Mouse (Mus musculus) thymus, postnatal 10 days (tissue): ENCODE data around the gene Capn15.

Source experiments
- DNase-seq, 2 experiments: peaks; one replicate each; pipeline ENCODE4 v3.0.0; 2021; ENCODE audit warnings: low spot score in 2 of 2

Capn15 gene

DNA sequence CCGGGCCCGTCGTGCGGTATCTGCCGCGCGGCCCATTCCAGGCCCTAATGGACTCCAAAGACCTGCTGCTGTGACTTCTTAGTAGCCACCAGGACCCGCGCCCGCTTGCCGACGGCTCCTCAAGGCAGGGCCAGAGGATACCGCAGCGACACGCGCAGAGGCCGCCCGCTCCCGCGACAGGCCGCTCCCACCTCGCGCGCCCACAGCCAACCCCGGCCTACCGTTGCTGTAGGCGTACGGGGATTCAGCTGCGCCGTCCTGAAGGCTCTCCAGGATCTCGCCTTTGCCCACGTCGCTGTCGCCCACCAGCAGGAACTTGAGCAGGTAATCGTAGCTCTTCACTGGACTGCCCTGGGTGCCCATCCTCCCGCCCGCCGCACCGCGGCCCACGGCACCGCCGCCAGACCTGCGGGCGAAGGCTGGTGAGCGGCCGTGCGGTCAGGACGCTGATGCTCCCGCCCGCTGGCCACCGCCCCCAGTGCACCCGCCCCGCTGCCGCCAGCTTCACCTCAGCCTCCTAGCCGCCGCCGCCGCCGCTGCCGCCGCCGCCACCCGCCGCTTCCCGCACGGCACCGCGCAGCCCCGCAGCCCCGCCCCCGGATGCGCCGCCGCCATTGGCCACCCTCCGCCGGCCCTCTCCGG is 66.3 kb downstream of the Capn15 start, which contains the start of gene Rab40c:
TSS of gene Rab40c (minus strand) at position 584 of the 642 bp plus-strand sequence.
- DNase-seq = peak in 1 of 2 experiments; percentile 44

DNA sequence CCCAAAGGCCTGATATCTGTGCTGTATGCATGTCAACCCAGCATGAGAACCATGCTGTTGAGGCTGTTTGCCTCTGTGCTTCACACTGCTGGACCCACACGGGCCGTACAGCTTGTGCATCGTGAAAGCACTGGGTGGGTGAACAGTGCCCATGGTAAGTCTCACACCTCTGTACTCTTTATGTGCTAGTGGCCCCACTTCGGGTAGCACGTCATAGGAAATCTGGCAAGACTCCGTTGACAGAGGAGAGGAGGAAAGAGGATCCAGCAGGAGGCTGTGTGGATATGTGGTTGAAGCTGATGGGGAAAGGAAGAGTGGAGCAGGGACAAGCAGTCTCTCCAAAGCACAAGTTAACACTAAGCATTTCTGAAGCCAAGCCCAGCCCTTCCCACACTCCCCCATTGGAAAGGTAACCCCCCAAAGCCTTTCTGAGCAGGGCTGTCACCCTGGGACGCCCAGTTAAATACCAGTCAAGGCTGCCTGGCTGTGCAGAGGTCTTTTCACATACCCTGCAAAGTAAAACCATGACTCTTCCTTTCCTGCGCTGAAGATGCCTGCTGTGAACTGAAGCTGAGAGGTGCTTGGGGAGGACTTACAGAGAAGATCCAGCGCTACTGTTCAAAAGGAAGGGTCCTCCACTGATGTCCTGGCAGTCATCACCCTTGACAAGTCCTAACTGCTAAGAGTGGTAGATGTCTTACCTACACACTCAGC is 67.4 kb downstream of the Capn15 start:
- no peak for DNase-seq

DNA sequence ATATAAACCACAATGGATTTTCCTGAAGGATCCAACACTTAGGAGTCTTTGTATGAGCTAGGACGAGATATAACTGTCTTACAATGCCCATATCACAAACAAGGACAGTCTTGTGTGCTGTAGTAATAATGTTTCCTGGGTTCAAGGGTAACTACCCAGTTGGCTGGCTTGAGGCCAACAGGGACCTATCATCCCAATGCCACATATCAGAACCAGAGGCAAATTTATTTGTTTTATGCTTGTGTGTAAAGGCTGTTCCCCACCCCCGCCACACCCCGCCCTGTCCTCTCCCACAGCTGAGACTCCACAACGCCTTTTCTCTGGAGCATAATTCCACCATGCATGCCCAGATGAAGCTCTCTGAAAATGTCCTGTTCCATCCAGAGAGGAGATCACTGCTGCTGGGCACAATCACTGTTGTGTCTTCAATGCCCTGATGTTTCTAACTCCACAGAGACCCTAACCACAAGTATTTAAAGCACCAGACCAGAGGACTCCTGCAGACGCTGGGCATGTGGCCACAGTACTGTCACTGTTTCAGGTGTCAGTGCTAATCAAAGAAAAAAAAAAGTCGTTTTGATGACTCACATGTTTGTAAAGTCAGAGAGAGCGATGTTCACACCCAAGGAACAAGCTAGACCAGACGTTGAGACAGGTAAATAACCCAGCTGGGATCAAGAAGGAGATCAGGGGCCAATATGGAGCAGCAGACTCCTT is 68.5 kb downstream of the Capn15 start:
- DNase-seq = no peak

DNA sequence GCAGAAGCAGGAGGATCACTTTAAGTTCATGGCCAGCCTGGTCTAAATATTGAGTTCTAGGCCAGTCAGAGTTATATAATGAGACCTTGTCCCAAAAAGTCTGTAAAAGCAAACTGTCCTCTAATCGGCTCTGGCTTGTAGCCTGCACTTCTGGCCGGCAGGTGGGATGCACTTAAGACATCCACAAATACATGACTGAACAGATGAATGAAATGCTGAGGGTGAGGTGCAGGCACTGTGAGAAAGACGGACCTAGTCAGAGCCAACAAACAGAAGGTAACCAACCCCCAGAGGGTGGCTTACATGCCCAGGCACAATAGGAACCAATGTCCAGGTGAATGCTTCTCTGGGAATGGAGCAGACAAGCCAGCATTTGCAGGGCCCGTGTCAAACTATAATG is 71.3 kb downstream of the Capn15 start:
- DNase-seq = no peak

DNA sequence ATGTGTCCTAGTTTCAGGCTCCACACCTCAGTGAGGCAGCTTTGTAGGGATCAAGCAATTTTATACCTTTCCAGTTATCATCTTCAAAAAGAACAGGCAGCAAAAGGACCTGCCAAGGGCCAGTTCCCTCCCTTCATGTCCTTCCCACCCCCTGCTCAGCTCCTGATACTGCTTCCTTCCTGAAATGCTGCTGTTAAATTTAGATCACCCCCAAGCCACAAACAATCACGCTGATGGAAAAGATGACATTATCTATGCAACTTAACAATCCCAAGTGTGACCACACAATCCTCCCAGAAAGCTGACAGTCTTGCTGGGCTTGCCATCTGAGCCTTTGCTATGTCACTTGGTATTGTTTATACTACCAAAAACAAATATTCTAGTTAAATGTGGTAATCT is 71.7 kb downstream of the Capn15 start:
- DNase-seq = no peak

DNA sequence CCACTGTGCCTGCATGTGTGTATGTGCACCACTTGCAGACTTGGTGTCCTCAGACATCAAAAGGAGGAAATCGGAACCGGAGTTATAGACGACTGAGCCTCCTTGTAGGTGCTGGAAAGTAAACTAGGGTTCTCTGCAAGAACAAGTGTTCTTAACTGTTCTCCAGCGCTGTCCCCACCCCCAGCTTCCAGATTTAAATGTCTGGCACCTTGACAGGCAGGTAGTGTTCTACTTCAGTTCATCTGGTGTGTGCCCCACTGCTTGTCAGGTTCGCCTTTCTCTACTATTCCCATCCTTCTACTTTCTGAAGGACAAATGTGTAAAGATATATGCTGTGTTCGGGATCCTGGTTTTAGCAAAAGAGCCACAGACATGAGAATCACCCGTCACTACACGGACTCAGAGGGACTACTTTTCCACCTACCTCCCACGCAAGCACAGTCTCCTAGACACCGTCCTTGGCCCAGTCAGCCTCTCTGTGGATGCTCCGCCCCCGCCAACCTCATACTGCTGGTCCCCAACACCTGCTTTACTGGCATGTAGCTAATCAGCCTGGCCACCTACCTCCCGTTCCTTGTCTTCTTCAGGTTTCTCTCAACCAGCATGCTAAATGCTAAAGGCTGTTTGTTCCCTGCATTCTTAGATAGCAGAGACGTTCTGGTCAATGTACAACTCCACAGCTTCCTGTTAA is 72.3 kb downstream of the Capn15 start:
- no peak for DNase-seq

DNA sequence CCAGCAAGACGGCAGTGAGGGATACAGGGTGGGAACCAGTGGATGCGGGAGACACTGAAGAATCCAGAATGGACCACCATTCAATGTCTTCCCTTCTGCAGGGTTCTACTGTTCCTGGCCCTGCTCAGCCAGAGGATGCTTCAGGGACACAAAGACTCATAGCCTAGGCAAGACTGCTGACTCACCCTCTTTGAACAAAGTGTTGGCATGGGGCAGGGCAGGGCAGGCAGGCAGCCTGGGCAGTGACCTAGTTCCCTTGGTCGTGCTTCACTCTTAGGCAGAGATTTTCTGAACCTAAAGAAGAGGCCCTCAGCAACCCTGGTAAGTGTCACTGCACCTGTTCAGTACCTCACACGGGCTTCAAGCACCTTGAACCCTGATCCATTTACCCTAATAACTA is 73.8 kb downstream of the Capn15 start:
- DNase-seq = no peak
